Mouse (Mus musculus) liver, embryonic 11.5 days (tissue): Measurements from ENCODE around the gene Ltn1. TPM values are rescaled to one million over a fixed set of nuclear protein-coding genes. Genes with fewer than 3 reads are reported as not detected.

ENCODE experiments used
- ATAC-seq: fragments of 200-750 bp; cut with Nextera tagmentation; replicated peaks from 2 replicates; pipeline ENCODE4 v1.8.0; 2017; ENCODE audit warnings: moderate number of reproducible peaks, mild to moderate bottlenecking, moderate TSS enrichment, moderate library complexity; ENCODE audit not compliant: low FRiP score
- DNase-seq: peaks from one replicate; pipeline ENCODE4 v3.0.0-alpha.2; 2017; ENCODE audit warnings: low spot score
- H3K27ac ChIP-seq: fragments of 300-500 bp; sonication (generic); 2 replicates; pipeline ENCODE4 v1.5.1; 2014; ENCODE audit warnings: mild to moderate bottlenecking, low read depth, low read length, control low read depth
- H3K27me3 ChIP-seq: fragments of 300-500 bp; sonication (generic); replicated peaks from 2 replicates; pipeline ENCODE4 v1.6.1; 2014; ENCODE audit warnings: low read length, mixed read lengths; ENCODE audit not compliant: control insufficient read depth, insufficient read depth
- H3K36me3 ChIP-seq: fragments of 300-500 bp; sonication (generic); 2 replicates; pipeline ENCODE4 v1.6.1; 2014; ENCODE audit warnings: mild to moderate bottlenecking, low read length, moderate library complexity, mixed read lengths; ENCODE audit not compliant: control insufficient read depth, insufficient read depth
- H3K4me1 ChIP-seq: fragments of 300-500 bp; sonication (generic); replicated peaks from 2 replicates; pipeline ENCODE4 v1.6.1; 2014; ENCODE audit warnings: low read length, mixed read lengths; ENCODE audit not compliant: control insufficient read depth, insufficient read depth
- H3K4me2 ChIP-seq: fragments of 300-500 bp; sonication (generic); 2 replicates; pipeline ENCODE4 v1.6.1; 2014; ENCODE audit warnings: mild to moderate bottlenecking, control low read depth, moderate library complexity
- H3K4me3 ChIP-seq: fragments of 300-500 bp; sonication (generic); 2 replicates; pipeline ENCODE4 v1.5.1; 2014; ENCODE audit warnings: low read depth, low read length, control low read depth
- H3K9ac ChIP-seq: fragments of 300-500 bp; sonication (generic); 2 replicates; pipeline ENCODE4 v1.6.1; 2014; ENCODE audit warnings: low read depth, low read length, control low read depth
- H3K9me3 ChIP-seq: fragments of 300-500 bp; sonication (generic); 2 replicates; pipeline ENCODE4 v1.6.1; 2016; ENCODE audit warnings: low read length, inconsistent platforms, mixed read lengths; ENCODE audit not compliant: control insufficient read depth
- WGBS: fragments of 180-500 bp; shearing (Covaris S2); extraction: QIAGEN DNeasy Blood & Tissue Kit; methylation state at CpG from one replicate; pipeline ENCODE4 v1.1.7; 2014; 5-methylcytosine and 5-hydroxymethylcytosine counted together
- polyA plus RNA-seq: library from polyadenylated mRNA; unstranded; fragments of >200 nt; fragmentation: Nextera tagmentation; extraction: Ambion mirVana; gene quantifications from 2 replicates; pipeline ENCODE4 v1.2.1, GENCODE M21; 2014

The Ltn1 gene
- polyA plus RNA-seq, 1 experiment from 2014 or later, result 26.3 TPM

DNA sequence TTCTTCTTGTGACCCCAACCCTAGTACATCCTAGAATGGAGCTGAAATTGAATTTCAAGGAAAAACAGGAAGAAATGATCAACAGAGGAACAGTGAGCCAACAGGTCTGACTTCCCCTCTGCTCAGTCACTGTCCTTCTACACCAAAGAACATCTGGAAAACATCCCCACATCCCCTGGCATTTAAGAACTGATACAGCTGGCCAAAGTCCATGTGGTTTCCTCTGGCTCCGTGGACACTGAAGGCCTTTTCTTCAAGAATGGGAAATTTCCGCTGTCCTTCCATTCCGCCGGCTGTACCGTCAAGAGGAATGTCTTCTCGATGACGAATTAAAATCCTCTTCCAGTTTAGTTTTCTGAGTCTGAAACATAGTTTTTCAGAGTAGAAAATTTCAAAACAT is 1.9 kb upstream of the Ltn1 start:
- ATAC-seq (no peak), DNase-seq (no peak)
- no peaks in the 10 kb centered on the region; the same call in 1 of the 2 replicates for H3K36me3 ChIP-seq
- 93% methylated on average over 7 of the region's 7 CpGs for WGBS
- H3K9me3 ChIP-seq, result no peaks in the 10 kb centered on the region
- no peak overlapping the region for H3K4me2 ChIP-seq
- H3K27me3 ChIP-seq, result no peaks in the 10 kb centered on the region
- H3K4me3 ChIP-seq, result no peak overlapping the region
- no peak overlapping the region for H3K9ac ChIP-seq
- no peak overlapping the region for H3K27ac ChIP-seq
- no peaks in the 10 kb centered on the region; the same call in 1 of the 2 replicates for H3K4me1 ChIP-seq

DNA sequence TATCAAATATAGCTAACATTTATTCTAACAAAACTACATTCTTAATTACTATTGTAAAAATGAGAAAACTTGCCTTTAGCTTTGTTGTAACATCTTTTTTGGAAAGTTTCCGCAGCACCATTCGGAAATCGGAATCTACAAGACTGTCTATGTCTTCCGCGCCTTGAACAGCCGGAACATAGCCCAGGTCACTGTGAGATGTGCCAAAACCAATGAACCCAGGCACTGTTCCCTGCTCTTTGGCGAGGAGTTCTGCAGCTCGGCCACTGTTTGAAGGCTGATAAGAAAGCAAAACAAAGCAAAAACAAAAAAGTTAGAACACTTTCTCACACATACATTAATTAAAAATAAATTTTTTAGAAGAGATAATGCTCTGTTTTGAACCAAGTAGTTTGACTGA is 4.9 kb downstream of the Ltn1 start:
- Histone ChIP-seq H3K36me3 (peaks cover 30% of the 10 kb centered on the region), H3K4me2 (no peak overlapping the region), H3K27ac (no peak overlapping the region), H3K4me1 (no peaks in the 10 kb centered on the region; the same call in 1 of the 2 replicates), H3K27me3 (no peaks in the 10 kb centered on the region), H3K9me3 (no peaks in the 10 kb centered on the region), H3K4me3 (no peak overlapping the region), H3K9ac (no peak overlapping the region)
- DNase-seq (no peak), ATAC-seq (no peak)
- WGBS, result 91% methylated on average over 8 of the region's 8 CpGs

DNA sequence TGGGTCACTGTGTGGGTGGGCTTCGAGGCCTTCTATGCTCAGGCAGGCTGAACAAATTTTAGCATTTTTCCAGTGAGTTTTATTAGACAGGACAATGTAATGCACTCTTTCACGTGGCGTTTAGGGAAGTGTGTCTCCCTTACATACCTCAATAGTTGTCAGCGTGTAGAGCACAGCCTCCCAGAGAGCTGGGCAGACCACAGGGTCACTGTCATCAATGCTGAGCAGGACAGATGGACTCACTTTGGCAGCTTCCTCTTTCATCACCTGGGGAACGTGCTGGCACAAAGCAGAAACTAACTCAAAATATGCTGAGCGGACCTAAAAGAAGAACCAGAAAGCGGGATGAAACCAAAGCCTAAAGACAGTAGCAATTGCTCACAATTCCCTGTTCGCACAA is 11.8 kb downstream of the Ltn1 start:
- DNase-seq (no peak), ATAC-seq (no peak)
- Histone ChIP-seq H3K9ac (no peak overlapping the region), H3K27ac (no peak overlapping the region), H3K36me3 (peaks cover 68% of the 10 kb centered on the region), H3K4me2 (no peak overlapping the region), H3K27me3 (no peaks in the 10 kb centered on the region), H3K4me1 (no peaks in the 10 kb centered on the region), H3K4me3 (no peak overlapping the region), H3K9me3 (peaks cover 9% of the 10 kb centered on the region)
- WGBS, result 90% methylated on average over 8 of the region's 8 CpGs

DNA sequence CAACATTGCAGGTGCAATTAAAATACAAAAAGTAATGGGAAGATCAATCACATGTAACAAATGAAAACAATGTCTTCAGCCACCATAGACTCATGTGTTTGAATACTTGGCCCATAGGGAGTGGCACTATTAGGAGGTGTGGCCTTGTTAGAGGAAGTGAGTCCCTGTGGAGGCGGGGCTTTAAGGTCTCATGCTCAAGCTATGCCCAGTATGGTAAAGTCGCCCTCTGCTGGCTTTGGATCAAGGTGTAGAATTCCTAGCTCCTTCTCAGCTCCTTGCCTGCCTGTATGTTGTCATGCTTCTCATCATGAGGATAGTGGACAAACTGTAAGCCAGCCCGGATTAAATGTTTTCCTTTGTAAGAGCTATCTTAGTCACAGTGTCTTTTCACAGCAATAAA is 27.4 kb downstream of the Ltn1 start:
- peak; percentile 76 for ATAC-seq
- Histone ChIP-seq H3K27ac (no peak overlapping the region), H3K4me3 (no peak overlapping the region), H3K9me3 (no peaks in the 10 kb centered on the region), H3K9ac (no peak overlapping the region), H3K36me3 (peaks cover 50% of the 10 kb centered on the region), H3K27me3 (no peaks in the 10 kb centered on the region), H3K4me2 (no peak overlapping the region), H3K4me1 (no peaks in the 10 kb centered on the region)
- no peak for DNase-seq
- WGBS, result 78% methylated on average over 3 of the region's 3 CpGs

DNA sequence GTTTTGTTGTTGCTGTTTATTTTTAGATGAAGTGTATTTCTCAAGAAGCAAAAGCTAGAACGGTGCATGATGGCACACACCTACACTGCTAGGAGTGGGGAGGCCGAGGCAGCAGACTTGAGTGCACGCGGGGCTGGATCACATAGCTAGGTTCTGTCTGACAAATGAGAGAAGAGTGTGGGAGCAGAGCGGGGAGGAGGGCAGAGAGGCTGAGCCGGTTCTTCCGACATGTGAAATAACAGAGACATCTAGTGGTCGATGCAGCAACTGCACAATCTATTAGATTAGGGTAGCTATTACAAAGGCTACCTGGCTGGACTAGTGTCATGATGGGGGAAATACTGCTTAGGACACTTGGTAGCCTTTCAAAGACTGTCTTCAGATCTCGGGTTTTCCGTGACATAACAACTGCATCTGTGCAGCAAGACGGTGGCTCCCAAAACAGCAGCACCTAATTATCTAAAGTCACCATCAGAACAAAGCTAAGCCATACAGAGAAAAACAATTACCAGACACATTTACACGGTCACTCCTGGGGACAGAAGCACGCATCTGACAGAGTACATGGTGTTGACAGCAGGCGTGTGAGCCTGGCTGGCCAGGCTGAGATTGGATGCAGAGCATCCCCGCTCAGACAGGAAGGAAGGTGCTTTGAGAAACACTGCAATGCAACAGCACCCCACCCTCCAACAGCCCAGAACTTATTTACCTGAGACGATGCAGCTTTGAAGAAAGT is 38.4 kb downstream of the Ltn1 start:
- Histone ChIP-seq H3K36me3 (peaks cover 28% of the 10 kb centered on the region), H3K9ac (no peak overlapping the region), H3K4me3 (no peak overlapping the region), H3K4me1 (no peaks in the 10 kb centered on the region), H3K9me3 (no peaks in the 10 kb centered on the region), H3K27me3 (no peaks in the 10 kb centered on the region), H3K27ac (no peak overlapping the region), H3K4me2 (no peak overlapping the region)
- peak; percentile 77 for ATAC-seq
- peak; percentile 42 for DNase-seq
- 58% methylated on average over 16 of the region's 16 CpGs for WGBS

DNA sequence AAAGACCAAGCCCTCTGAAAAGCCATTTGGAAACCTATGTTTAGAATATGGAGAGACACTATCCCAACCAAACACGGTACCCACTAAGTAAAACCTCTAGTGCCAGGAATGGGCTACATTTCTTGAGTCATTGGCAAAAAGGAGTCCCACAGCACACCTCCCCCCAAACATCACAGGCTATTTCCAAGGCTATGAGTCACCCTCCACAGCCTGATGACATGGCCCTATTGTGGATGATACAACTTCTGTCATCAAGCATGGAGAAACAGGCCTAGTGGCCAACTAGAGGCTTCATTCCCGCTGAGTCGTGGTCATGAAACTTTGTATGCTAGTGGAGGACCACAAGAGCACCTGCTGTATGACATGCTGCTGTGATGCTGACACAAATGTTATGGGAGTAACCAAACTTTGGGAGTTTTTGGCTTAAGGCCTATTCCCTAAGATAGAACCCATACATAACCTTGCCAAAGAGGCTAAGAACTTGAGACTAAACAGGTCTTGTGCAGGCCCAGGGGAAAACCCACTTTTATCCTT is 44.9 kb downstream of the Ltn1 start:
- H3K4me3 ChIP-seq, result no peak overlapping the region
- no peaks in the 10 kb centered on the region for H3K9me3 ChIP-seq
- DNase-seq (no peak), ATAC-seq (no peak)
- 95% methylated on average over 3 of the region's 3 CpGs for WGBS
- no peak overlapping the region for H3K27ac ChIP-seq
- H3K4me2 ChIP-seq, result no peak overlapping the region
- H3K27me3 ChIP-seq, result no peaks in the 10 kb centered on the region
- no peak overlapping the region for H3K9ac ChIP-seq
- H3K4me1 ChIP-seq, result no peaks in the 10 kb centered on the region
- peaks cover 10% of the 10 kb centered on the region; the same call in 1 of the 2 replicates for H3K36me3 ChIP-seq

DNA sequence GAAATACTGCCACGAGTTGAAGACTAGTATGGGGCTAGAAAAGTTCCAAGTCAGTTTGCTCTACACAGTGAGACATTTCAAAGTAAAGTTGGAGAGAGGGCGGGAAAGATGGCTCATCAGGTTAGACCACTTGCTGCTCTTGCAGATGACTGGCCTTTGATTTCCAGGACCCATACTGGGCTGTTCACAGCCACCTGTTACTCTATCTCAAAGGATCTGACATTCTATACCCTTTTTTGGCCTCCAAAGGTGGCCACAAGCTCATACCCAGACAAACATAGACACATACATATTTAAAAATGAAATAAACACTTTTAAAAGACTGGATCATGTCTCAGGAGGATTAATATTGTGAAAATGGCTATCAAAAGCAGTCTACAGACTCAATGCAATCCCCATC is 48.0 kb downstream of the Ltn1 start:
- 76% methylated on average over 2 of the region's 2 CpGs for WGBS
- no peak overlapping the region for H3K4me3 ChIP-seq

DNA sequence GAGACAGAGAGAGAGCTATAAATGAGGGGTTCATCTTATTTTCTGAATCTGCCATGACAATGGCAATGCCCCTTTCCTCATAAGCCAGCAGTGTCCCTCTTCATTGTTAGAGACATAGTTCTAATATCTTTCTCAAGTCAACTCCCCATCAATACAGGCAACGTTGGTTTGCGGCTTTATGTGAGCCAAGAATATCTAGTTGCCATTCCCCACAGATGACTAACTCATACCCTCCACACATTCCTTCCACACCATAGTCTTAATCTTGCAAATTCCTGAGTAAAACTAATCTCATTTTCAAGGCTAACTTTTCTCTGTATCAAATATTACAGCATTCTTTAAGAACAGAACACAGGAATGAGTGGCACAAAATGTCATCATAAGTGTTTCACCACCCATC is 49.4 kb downstream of the Ltn1 start:
- WGBS, result 90% methylated on average over 2 of the region's 2 CpGs
- peaks cover 35% of the 10 kb centered on the region for H3K36me3 ChIP-seq
- no peak for DNase-seq

More for the DNA sequence above, 48.0 kb downstream of the Ltn1 start:
- H3K4me2 ChIP-seq, result no peak overlapping the region
- DNase-seq (no peak), ATAC-seq (no peak)
- H3K36me3 ChIP-seq, result peaks cover 32% of the 10 kb centered on the region
- no peak overlapping the region for H3K27ac ChIP-seq
- H3K9me3 ChIP-seq, result no peaks in the 10 kb centered on the region
- H3K4me1 ChIP-seq, result no peaks in the 10 kb centered on the region
- H3K27me3 ChIP-seq, result no peaks in the 10 kb centered on the region
- no peak overlapping the region for H3K9ac ChIP-seq

DNA sequence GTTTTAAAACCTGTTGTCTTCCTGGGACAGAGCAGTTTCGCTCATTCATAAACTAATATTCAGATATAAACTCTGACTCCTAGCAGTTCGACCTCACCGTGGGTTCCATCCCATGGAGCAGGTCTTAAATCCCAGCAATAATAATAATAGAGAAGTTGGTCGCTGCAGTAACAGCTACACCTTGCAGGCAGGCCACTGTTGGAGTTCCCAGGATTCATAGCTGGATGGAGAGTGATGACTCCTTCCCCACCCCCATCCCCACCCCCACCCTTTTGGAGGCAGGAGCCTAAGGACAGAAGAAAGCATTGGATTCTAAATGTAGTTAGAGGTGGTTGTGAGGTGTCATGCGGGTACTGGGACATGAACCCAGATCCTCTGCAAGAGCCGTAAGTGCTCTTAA is 66.0 kb downstream of the Ltn1 start:
- no peaks in the 10 kb centered on the region for H3K27me3 ChIP-seq
- H3K4me3 ChIP-seq, result no peak overlapping the region
- ATAC-seq (no peak), DNase-seq (no peak)
- H3K36me3 ChIP-seq, result peaks cover 5% of the 10 kb centered on the region; the same call in 1 of the 2 replicates
- no peaks in the 10 kb centered on the region for H3K9me3 ChIP-seq
- no peak overlapping the region for H3K4me2 ChIP-seq
- H3K9ac ChIP-seq, result no peak overlapping the region
- H3K27ac ChIP-seq, result no peak overlapping the region
- 94% methylated on average over 6 of the region's 6 CpGs for WGBS
- no peaks in the 10 kb centered on the region for H3K4me1 ChIP-seq

More for the DNA sequence above, 49.4 kb downstream of the Ltn1 start:
- Histone ChIP-seq H3K9ac (no peak overlapping the region), H3K4me3 (no peak overlapping the region), H3K27ac (no peak overlapping the region), H3K27me3 (no peaks in the 10 kb centered on the region), H3K4me1 (no peaks in the 10 kb centered on the region), H3K4me2 (no peak overlapping the region), H3K9me3 (no peaks in the 10 kb centered on the region)
- ATAC-seq, result no peak
